Mouse (Mus musculus): ENCODE measurements around the gene Olfr129.

Olfr129 gene

GRCm38 (mm10) chr17:38059979-38060378 is at the start of gene Olfr129:
Gene Olfr129 (minus strand): TSS chr17:38060079.
- no peak for DNase-seq (ENCODE audit: low spot score in 2 of 2)

- no peak for DNase-seq (ENCODE audit: low spot score in 2 of 2)
These were observed 28.7 kb upstream of the Olfr129 start, which contains the start of gene Olfr131 for GRCm38 (mm10) chr17:38088593-38088992. Gene Olfr131 (minus strand): TSS chr17:38088693.

DNA sequence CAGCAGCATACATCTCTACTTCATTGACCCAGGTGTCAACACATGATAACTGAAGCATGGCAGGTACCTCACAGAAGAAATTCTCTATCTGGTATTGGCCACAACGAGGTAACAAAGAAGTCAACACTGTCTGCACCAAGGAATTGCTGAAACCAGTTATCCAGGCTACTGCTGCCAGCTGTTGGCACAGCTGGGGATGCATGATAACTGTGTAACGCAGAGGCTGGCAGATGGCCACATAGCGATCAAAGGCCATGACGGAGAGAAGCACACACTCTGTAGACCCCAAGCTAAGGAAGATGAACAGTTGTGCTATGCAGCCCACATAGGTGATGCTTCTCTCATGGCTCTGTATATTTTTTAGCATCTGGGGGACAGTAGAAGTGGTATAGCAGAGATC is 22.5 kb upstream of the Olfr129 start:
- DNase-seq (ENCODE audit: low spot score in 2 of 2), result no peak

DNA sequence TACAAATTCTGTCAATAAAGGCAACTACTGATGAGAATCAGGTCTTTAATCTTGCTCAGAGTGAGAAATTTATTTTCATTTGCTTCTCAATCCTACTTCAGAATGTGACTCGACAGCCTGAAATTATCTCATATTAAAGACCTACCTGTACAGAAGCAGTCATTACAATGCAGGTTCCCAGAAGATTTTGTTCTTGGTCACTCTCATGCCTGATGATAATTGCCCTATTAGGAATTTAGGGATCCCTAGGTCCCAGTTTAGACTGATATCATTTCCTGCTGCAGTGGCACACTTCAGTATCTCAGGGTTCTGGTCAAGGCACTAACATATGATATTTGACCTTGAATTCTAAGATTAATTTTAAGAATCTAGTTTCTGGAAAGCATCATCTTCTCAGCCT is 3.7 kb upstream of the Olfr129 start, which contains the start of gene Olfr130:
Gene Olfr130, plus strand, starts transcription at position 301 of the 400 bp plus-strand sequence.
- DNase-seq (ENCODE audit: low spot score in 2 of 2), result no peak

GRCm38 (mm10) chr17:38026297-38026696 is 33.6 kb downstream of the Olfr129 start:
- DNase-seq (ENCODE audit: low spot score in 2 of 2), result no peak

- DNase-seq (ENCODE audit: low spot score in 2 of 2), result no peak
These were observed 43.5 kb downstream of the Olfr129 start for GRCm38 (mm10) chr17:38016341-38016740.

DNA sequence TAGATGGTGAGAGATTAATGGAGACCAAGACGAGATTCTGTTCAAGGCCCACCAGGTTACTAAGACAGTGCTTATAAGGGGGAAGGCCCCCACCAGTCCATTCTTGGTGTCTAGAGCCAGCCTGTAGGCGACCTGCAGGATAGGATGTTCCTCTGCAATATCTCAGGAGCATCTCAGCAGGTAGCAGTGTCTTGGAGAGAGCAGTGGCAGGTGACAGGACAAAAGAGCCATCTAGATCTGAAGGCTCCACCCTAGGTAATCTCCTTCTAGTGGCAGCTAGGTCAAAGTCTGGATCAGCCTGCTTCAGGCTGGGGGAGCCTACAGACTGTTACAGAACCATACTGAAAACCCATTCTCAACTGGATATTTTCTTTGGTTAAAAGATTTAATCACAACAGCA is 54.9 kb downstream of the Olfr129 start:
- no peak for DNase-seq (ENCODE audit: low spot score in 2 of 2)
